In the genomic region with DNA sequence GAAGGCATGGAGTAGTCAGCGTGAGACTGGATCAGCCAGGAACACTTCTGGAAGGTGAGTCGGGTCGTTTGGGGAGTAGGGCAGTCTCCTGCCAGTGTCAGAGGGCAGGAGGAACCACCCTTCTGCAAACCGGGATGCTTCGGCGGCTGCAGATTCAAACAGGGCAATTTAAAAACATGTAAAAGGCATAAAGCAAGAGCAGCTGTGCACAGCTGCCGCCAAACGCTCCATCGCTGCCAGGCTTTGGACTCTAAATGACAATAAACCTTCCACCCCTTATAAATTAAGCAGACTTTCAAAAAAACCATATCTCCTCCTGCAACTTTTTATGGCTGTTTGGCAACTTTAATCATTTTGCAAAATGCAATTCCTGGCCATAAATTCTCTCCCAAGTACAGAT, we compare ENCODE assay signal across 13 mouse cellular contexts.
A peak's percentile ranks its signal among the peaks of the same experiment; 100 is the strongest.
DNase-seq lines count a peak whose midpoint lies in the region; ATAC-seq and TF ChIP-seq lines count a peak whose summit lies in the region.
"Had no signal": no experiment of that assay in that cellular context is flagged by ENCODE, and none has a peak within 500 bp of the region (broad histone marks: within the 10 kb centered on the region; RNA-seq: fewer than 3 reads in every experiment).

No protein-coding gene starts in this region.

- 26% methylated on average over 9 of the region's 9 CpGs for WGBS in intestine, embryonic 14.5 days
- WGBS in intestine, postnatal 0 days: 17% methylated on average over 9 of the region's 9 CpGs
- 8% methylated on average over 9 of the region's 9 CpGs for WGBS in kidney, embryonic 15.5 days

- H3K27me3 ChIP-seq in intestine, embryonic 14.5 days (replicated peaks; ENCODE audit: control insufficient read depth, insufficient read depth, low read length): 0 out of 2 replicates have a peak, but pooled peaks cover 3% of the 10 kb centered on the region
- H3K27me3 ChIP-seq in intestine, postnatal 0 days (replicated peaks; ENCODE audit: control insufficient read depth, insufficient read depth, low read length): no peaks in the 10 kb centered on the region
- peaks cover 66% of the 10 kb centered on the region for H3K27me3 ChIP-seq in kidney, embryonic 15.5 days

- no peak for TF ChIP-seq CTCF in intestine, postnatal 0 days (IDR thresholded peaks at IDR 0.05; ENCODE audit: low read depth)

- H3K9me3 ChIP-seq in intestine, embryonic 14.5 days (ENCODE audit: control insufficient read depth, low read length): no peaks in the 10 kb centered on the region
- H3K9me3 ChIP-seq in intestine, postnatal 0 days (ENCODE audit: control insufficient read depth): no peaks in the 10 kb centered on the region
- H3K9me3 ChIP-seq in kidney, embryonic 15.5 days (replicated peaks): no peaks in the 10 kb centered on the region
- H3K9me3 ChIP-seq: forebrain, embryonic 12.5 days had no signal

- H3K27ac ChIP-seq in intestine, embryonic 14.5 days (ENCODE audit: low read depth): no peak overlapping the region
- no peak overlapping the region for H3K27ac ChIP-seq in intestine, postnatal 0 days (ENCODE audit: low read depth, low read length)
- H3K27ac ChIP-seq in kidney, embryonic 15.5 days: no peak overlapping the region
- H3K27ac ChIP-seq: forebrain, embryonic 12.5 days; hindbrain, postnatal 0 days had no signal

- DNase-seq in intestine, embryonic 14.5 days (ENCODE audit: low spot score): no peak
- peak; percentile 20 for DNase-seq in hindlimb bud, embryonic 11.5 days (ENCODE audit: extremely low spot score, low read depth, low spot score)
- DNase-seq in lung, postnatal 10 days: peak; percentile 27
- DNase-seq in right cerebral cortex, adult 2 months (ENCODE audit: low spot score in 2 of 2): no peak
- DNase-seq in neural tube, embryonic 10.5 days (ENCODE audit: extremely low spot score, low spot score): no peak
- DNase-seq: adrenal gland, adult 2 months; cerebellum, adult 2 months; right cerebral cortex, postnatal 4 days had no signal

- peaks cover 14% of the 10 kb centered on the region; the same call in 1 of the 2 replicates for H3K4me1 ChIP-seq in intestine, embryonic 14.5 days (replicated peaks; ENCODE audit: control insufficient read depth, insufficient read depth, low read length)
- no peaks in the 10 kb centered on the region for H3K4me1 ChIP-seq in intestine, postnatal 0 days (replicated peaks; ENCODE audit: control insufficient read depth, insufficient read depth, low read length)
- peaks cover 27% of the 10 kb centered on the region for H3K4me1 ChIP-seq in kidney, embryonic 15.5 days
- H3K4me1 ChIP-seq: megakaryocyte, embryonic 14.5 days had no signal

- H3K4me3 ChIP-seq in intestine, embryonic 14.5 days (ENCODE audit: low read depth, low read length): no peak overlapping the region
- no peak overlapping the region for H3K4me3 ChIP-seq in intestine, postnatal 0 days (ENCODE audit: low read depth, low read length)
- H3K4me3 ChIP-seq in kidney, embryonic 15.5 days (replicated peaks): no peak overlapping the region
- H3K4me3 ChIP-seq: forebrain, embryonic 12.5 days; megakaryocyte, embryonic 14.5 days had no signal

- no peak for ATAC-seq in intestine, embryonic 14.5 days (replicated peaks; ENCODE audit: low FRiP score, low TSS enrichment, low read depth)
- no peak for ATAC-seq in intestine, postnatal 0 days
- peak; percentile 17; the same call in 1 of the 2 replicates for ATAC-seq in kidney, embryonic 15.5 days (replicated peaks; ENCODE audit: low FRiP score)
- ATAC-seq: hindbrain, postnatal 0 days had no signal

- H3K4me2 ChIP-seq in intestine, embryonic 14.5 days (ENCODE audit: low read length): peak overlapping the region; percentile 5; the same call in 1 of the 2 replicates
- no peak overlapping the region for H3K4me2 ChIP-seq in intestine, postnatal 0 days (replicated peaks; ENCODE audit: low read depth)
- peak overlapping the region; percentile 29 for H3K4me2 ChIP-seq in kidney, embryonic 15.5 days
- H3K4me2 ChIP-seq: forebrain, embryonic 12.5 days had no signal

- H3K36me3 ChIP-seq in intestine, embryonic 14.5 days (ENCODE audit: control insufficient read depth, insufficient read depth, low read length): no peaks in the 10 kb centered on the region
- H3K36me3 ChIP-seq in intestine, postnatal 0 days (ENCODE audit: control insufficient read depth, insufficient read depth): no peaks in the 10 kb centered on the region
- no peaks in the 10 kb centered on the region for H3K36me3 ChIP-seq in kidney, embryonic 15.5 days
- H3K36me3 ChIP-seq: forebrain, embryonic 12.5 days had no signal

- no peak overlapping the region for H3K9ac ChIP-seq in intestine, embryonic 14.5 days (ENCODE audit: low read length)
- H3K9ac ChIP-seq in intestine, postnatal 0 days (ENCODE audit: low read depth, low read length): no peak overlapping the region
- no peak overlapping the region for H3K9ac ChIP-seq in kidney, embryonic 15.5 days
- H3K9ac ChIP-seq: forebrain, embryonic 12.5 days had no signal

Comparison
In these comparisons a context has a peak if more than half of its experiments do, and no peak if none do; other contexts are left out.
1. DNase-seq: peak in hindlimb bud, embryonic 11.5 days (single experiment) and lung, postnatal 10 days (single experiment); none in intestine, embryonic 14.5 days (single experiment), right cerebral cortex, adult 2 months (0 of 2) and neural tube, embryonic 10.5 days (single experiment).